Mouse (Mus musculus) CH12.LX (cell line): ENCODE results near the gene Aldh3b2. TPM values are rescaled to one million over a fixed set of nuclear protein-coding genes. Genes with fewer than 3 reads are reported as not detected.

Experiments used
- DNase-seq: peaks from one replicate; pipeline ENCODE4 v3.0.0-alpha.2; 2013; ENCODE audit errors: extremely low read depth
- H3K27ac ChIP-seq: 2 replicates; pipeline ENCODE4 v1.5.1; 2012; ENCODE audit warnings: low read depth, mild to moderate bottlenecking, control low read depth, moderate library complexity; ENCODE audit not compliant: insufficient read depth
- H3K27me3 ChIP-seq: replicated peaks from 2 replicates; pipeline ENCODE3; 2012; ENCODE audit warnings: inconsistent platforms
- H3K36me3 ChIP-seq, 2 experiments: replicated peaks in 1 of 2; 2 replicates each; pipeline versions ENCODE3 to v1.6.1; 2012; ENCODE audit warnings: inconsistent platforms in 1 of 2, low read length in 1 of 2, mild to moderate bottlenecking in 1 of 2, mixed read lengths in 1 of 2, moderate library complexity in 1 of 2; ENCODE audit not compliant: control insufficient read depth in 1 of 2, insufficient read depth in 1 of 2
- H3K4me1 ChIP-seq, 2 experiments: 2 replicates each; pipeline ENCODE4 v1.6.1; 2012; ENCODE audit warnings: inconsistent platforms in 1 of 2, moderate library complexity in 1 of 2; ENCODE audit not compliant: insufficient read depth in 2 of 2, control insufficient read depth in 1 of 2
- H3K4me2 ChIP-seq: 2 replicates; pipeline ENCODE4 v1.6.1; 2012; ENCODE audit warnings: low read depth, mild to moderate bottlenecking, control low read depth; ENCODE audit not compliant: poor library complexity, insufficient read depth, severe bottlenecking
- H3K4me3 ChIP-seq, 3 experiments: fragments of 150-350 bp in 1 of 3; sonication (generic) in 1 of 3; replicated peaks in 1 of 3; 2 replicates each; pipeline versions ENCODE3 to v1.5.1; 2011 to 2012; ENCODE audit warnings: low read depth in 2 of 3, low read length in 2 of 3, mild to moderate bottlenecking in 2 of 3, moderate library complexity in 2 of 3, control low read depth in 1 of 3, improper control_type of control experiment in 1 of 3, inconsistent platforms in 1 of 3, mixed read lengths in 1 of 3; ENCODE audit not compliant: poor library complexity in 1 of 3
- H3K79me2 ChIP-seq: replicated peaks from 2 replicates; pipeline ENCODE4 v1.6.1; 2012; ENCODE audit warnings: mild to moderate bottlenecking, moderate library complexity; ENCODE audit not compliant: control insufficient read depth, poor library complexity, insufficient read depth, severe bottlenecking; ENCODE audit errors: extremely low read depth
- H3K9ac ChIP-seq: 2 replicates; pipeline ENCODE4 v1.6.1; 2012; ENCODE audit warnings: low read depth, mild to moderate bottlenecking, control low read depth, moderate library complexity; ENCODE audit not compliant: insufficient read depth
- H3K9me3 ChIP-seq: replicated peaks from 2 replicates; pipeline ENCODE3; 2012; ENCODE audit warnings: low read length, inconsistent platforms, mixed read lengths
- BHLHE40 ChIP-seq: IDR thresholded peaks from 2 replicates; pipeline ENCODE4 v1.6.1; 2011; ENCODE audit warnings: mild to moderate bottlenecking, low read depth, low read length, improper control_type of control experiment
- IRF4 ChIP-seq: IDR thresholded peaks from 2 replicates; pipeline ENCODE4 v1.6.1; 2014; ENCODE audit warnings: low read depth, mild to moderate bottlenecking, inconsistent platforms, low read length, improper control_type of control experiment
- MAZ ChIP-seq: IDR thresholded peaks from 2 replicates; pipeline ENCODE4 v1.6.1; 2012; ENCODE audit warnings: low read depth, mild to moderate bottlenecking, inconsistent platforms, low read length, improper control_type of control experiment, moderate library complexity
- MYC ChIP-seq: IDR thresholded peaks from 2 replicates; pipeline ENCODE4 v1.6.1; 2011; ENCODE audit warnings: low read depth, mild to moderate bottlenecking, improper control_type of control experiment, low read length
- NELFE ChIP-seq: IDR thresholded peaks from 2 replicates; pipeline ENCODE4 v1.6.1; 2011; ENCODE audit warnings: low read depth, low read length, improper control_type of control experiment
- POLR2AphosphoS2 ChIP-seq: IDR thresholded peaks from 2 replicates; pipeline ENCODE4 v1.6.1; 2011; ENCODE audit warnings: low read depth, low read length, improper control_type of control experiment
- RAD21 ChIP-seq: IDR thresholded peaks from 2 replicates; pipeline ENCODE4 v1.6.1; 2011; ENCODE audit warnings: low read depth, mild to moderate bottlenecking, low read length, improper control_type of control experiment, moderate library complexity
- RCOR1 ChIP-seq: conservative IDR thresholded peaks from 2 replicates; pipeline ENCODE4 v1.6.1; 2012; ENCODE audit warnings: low read depth, mild to moderate bottlenecking, inconsistent platforms, low read length, improper control_type of control experiment
- USF1 ChIP-seq: IDR thresholded peaks from 2 replicates; pipeline ENCODE4 v1.6.1; 2014; ENCODE audit warnings: low read depth, mild to moderate bottlenecking, inconsistent platforms, low read length, improper control_type of control experiment
- USF2 ChIP-seq: conservative IDR thresholded peaks from 2 replicates; pipeline ENCODE4 v1.6.1; 2011; ENCODE audit warnings: low read depth, low read length, improper control_type of control experiment
- ZC3H11A ChIP-seq: IDR thresholded peaks from 2 replicates; pipeline ENCODE4 v1.6.1; 2012; ENCODE audit warnings: low read depth, mild to moderate bottlenecking, inconsistent platforms, low read length, improper control_type of control experiment
- ZNF384 ChIP-seq: IDR thresholded peaks from 2 replicates; pipeline ENCODE4 v1.6.1; 2012; ENCODE audit warnings: low read depth, low read length, improper control_type of control experiment, inconsistent platforms
- dilution Hi-C: fragments of 300-500 bp; cut with MboI; formaldehyde crosslinking; loops from 2 replicates; pipeline ENCODE4 v1.14.3; 2020; ENCODE audit warnings: low sequenced_read_pairs; ENCODE audit not compliant: extremely low pct_unique_long_range_greater_than_20kb, extremely low pct_ligation_motif_present
- in situ Hi-C: fragments of 300-500 bp; cut with MboI; formaldehyde crosslinking; loops from 3 replicates; pipeline ENCODE4 v1.14.3; 2019; ENCODE audit warnings: low sequenced_read_pairs, low pct_ligation_motif_present, low pct_unique_long_range_greater_than_20kb, mixed read lengths
- polyA plus RNA-seq: library from polyadenylated mRNA; unstranded; fragments of >175 nt; gene quantifications from 2 replicates; pipeline ENCODE4 v1.2.1, GENCODE M21; 2012; ENCODE audit warnings: low read depth; ENCODE audit not compliant: insufficient read length
- total RNA-seq, 2 experiments: library from RNA; depleted of rRNA; stranded (reverse); fragments of 300-350 nt in 1 of 2; fragments of >200 nt in 1 of 2; gene quantifications; 2 replicates each; pipeline ENCODE4 v1.2.3; 2012 to 2014

Gene Aldh3b2
- total and polyA plus RNA-seq, 3 experiments, result not detected

DNA sequence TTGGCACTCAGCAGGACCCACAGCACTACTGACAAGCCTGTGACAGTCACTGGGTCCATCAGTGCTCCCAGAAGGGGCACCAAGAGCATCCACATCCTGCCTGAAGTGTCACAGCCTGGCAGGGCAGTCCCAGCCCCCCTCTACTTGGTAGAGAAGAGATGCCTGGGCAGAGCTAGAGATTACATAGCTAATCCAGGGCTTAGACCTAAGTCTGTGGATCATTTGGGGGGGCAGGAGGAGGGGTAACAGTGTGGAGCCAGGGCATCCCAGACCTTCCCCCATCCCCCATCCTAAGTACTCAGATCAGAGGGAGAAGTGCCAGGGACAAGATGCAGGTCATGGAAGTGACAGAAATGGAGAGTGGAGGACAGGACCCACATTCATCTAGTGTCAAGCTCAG lies 42.7 kb downstream of the Aldh3b2 start:
- Histone ChIP-seq H3K36me3 (peaks cover 8 to 15% of the 10 kb centered on the region in 2 experiments), H3K79me2 (peaks cover 8% of the 10 kb centered on the region; the same call in 1 of the 2 replicates), H3K9ac (no peak overlapping the region), H3K4me3 (no peak overlapping the region), H3K4me1 (peaks cover 12 to 30% of the 10 kb centered on the region in 2 experiments), H3K27me3 (peaks cover 2% of the 10 kb centered on the region), H3K4me2 (no peak overlapping the region), H3K9me3 (no peaks in the 10 kb centered on the region), H3K27ac (no peak overlapping the region)
- TF ChIP-seq BHLHE40 (no peak), IRF4 (no peak), ZC3H11A (no peak), MYC (no peak), RAD21 (no peak), USF2 (no peak), RCOR1 (no peak), NELFE (no peak)
- dilution Hi-C loops (no loop called here), in situ Hi-C loops (loop anchor here (5.0 kb wide), 2 partner anchors 37 to 72 kb away; no protein-coding TSS in a partner anchor)
- no peak for DNase-seq

DNA sequence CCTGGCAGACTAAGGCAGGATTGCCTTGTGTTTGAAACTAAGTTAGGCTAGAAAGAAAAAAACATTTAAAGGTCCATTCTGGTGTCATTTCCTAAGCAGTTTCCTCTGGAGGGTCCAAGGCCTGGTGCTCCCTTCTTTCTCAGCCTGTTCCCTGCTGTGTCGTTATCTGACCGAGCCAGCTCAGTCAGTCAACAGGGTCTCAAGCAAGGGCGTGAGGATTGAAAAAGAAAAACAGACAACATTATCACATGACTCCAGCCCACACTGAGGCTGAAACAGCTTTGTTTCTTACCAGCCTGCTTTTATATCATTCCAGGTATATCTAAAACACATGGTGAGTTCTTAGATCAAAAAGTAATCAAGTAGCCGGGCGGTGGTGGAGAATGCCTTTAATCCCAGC lies 43.5 kb downstream of the Aldh3b2 start:
- Histone ChIP-seq H3K4me1 (peaks cover 12 to 32% of the 10 kb centered on the region in 2 experiments), H3K27ac (no peak overlapping the region), H3K4me3 (no peak overlapping the region), H3K36me3 (peaks cover 4 to 7% of the 10 kb centered on the region in 2 experiments), H3K27me3 (peaks cover 2% of the 10 kb centered on the region), H3K9me3 (no peaks in the 10 kb centered on the region), H3K9ac (no peak overlapping the region), H3K79me2 (peaks cover 8% of the 10 kb centered on the region; the same call in 1 of the 2 replicates), H3K4me2 (no peak overlapping the region)
- in situ Hi-C loops, result loop anchor here (5.0 kb wide), 2 partner anchors 37 to 72 kb away; no protein-coding TSS in a partner anchor
- DNase-seq, result no peak
- TF ChIP-seq POLR2AphosphoS2 (no peak), MAZ (no peak)
- dilution Hi-C loops, result no loop called here

DNA sequence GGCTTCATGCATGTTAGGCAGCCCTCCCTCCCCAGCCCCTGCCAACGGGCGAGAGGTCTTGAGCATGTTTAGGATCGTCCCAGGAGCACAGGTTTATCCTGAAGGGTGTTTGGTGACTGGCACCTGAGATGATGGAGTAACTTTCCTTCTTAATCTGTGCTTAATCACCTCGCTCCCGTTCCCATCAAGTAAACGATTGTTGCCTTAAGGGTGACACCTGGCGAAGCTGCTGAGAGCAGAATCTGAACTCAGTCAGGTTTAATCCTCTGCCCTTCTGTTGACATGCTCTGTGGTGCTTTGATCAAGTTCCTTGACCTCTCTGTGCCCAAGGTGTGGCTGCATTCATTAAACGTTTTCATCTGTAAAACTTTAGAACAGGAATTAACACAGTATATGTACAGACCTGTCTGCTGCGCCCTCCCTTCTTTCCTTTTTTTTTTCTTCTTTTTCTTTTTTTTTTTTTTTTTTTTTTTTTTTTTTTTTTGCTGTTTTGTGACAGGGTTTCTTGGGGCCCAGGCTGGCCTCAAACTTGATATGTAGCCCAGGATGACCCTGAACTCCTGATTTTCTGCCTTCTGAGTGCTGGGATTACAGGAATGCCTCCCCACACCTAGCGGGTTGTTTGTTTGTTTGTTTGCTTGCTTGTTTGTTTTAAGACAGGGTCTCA lies 45.9 kb downstream of the Aldh3b2 start:
- Histone ChIP-seq H3K4me2 (no peak overlapping the region), H3K27ac (no peak overlapping the region), H3K9ac (no peak overlapping the region), H3K9me3 (no peaks in the 10 kb centered on the region), H3K4me1 (peaks cover 9 to 20% of the 10 kb centered on the region in 2 experiments), H3K27me3 (peaks cover 2% of the 10 kb centered on the region), H3K4me3 (no peak overlapping the region), H3K79me2 (no peaks in the 10 kb centered on the region), H3K36me3 (no peaks in the 10 kb centered on the region)
- dilution Hi-C loops (no loop called here), in situ Hi-C loops (loop anchor here (5.0 kb wide), 2 partner anchors 34 to 69 kb away; no protein-coding TSS in a partner anchor)
- DNase-seq, result no peak
- TF ChIP-seq USF1 (no peak), ZNF384 (peak; percentile 59)
